Mouse (Mus musculus): ENCODE results near the gene AC131692.1. TPM values are rescaled to one million over a fixed set of nuclear protein-coding genes. Genes with fewer than 3 reads are reported as not detected.
A peak's percentile ranks its signal among the peaks of the same experiment; 100 is the strongest.

Gene AC131692.1
- total RNA-seq (2021), result not detected

- no peak for DNase-seq (ENCODE audit: low spot score)
- intact Hi-C loops (cut with DNase I), result no loop called here
Observed at GRCm38 (mm10) chr19:6094119-6094518, at the start of gene AC131692.1. AC131692.1 (plus strand) TSS chr19:6094419.

- DNase-seq (ENCODE audit: low spot score), result no peak
Observed at GRCm38 (mm10) chr19:6045366-6046293, 48.6 kb upstream of the AC131692.1 start.

GRCm38 (mm10) chr19:6046294-6047153 lies 47.7 kb upstream of the AC131692.1 start, which contains the start of gene Syvn1:
Syvn1 (plus strand) TSS chr19:6046576.
- intact Hi-C loops (cut with DNase I), result loop anchor here (5.0 kb wide), 1 partner anchor 71 kb away; the partner anchor contains the start of gene Sac3d1
- DNase-seq (ENCODE audit: low spot score), result peak; percentile 86

More at GRCm38 (mm10) chr19:6045366-6046293, 48.6 kb upstream of the AC131692.1 start:
- intact Hi-C loops (cut with DNase I), result loop anchor here (2.0 to 5.0 kb wide), 2 partner anchors 27 to 72 kb away; partner anchors contain the start of gene Sac3d1

GRCm38 (mm10) chr19:6047154-6047898 lies 46.9 kb upstream of the AC131692.1 start:
- intact Hi-C loops (cut with DNase I), result loop anchor here (5.0 kb wide), 1 partner anchor 70 kb away; the partner anchor contains the start of gene Sac3d1
- DNase-seq (ENCODE audit: low spot score), result no peak

GRCm38 (mm10) chr19:6047899-6048166 lies 46.4 kb upstream of the AC131692.1 start:
- intact Hi-C loops (cut with DNase I), result loop anchor here (5.0 kb wide), 1 partner anchor 69 kb away; the partner anchor contains the start of gene Sac3d1
- DNase-seq (ENCODE audit: low spot score), result no peak

GRCm38 (mm10) chr19:6048681-6049410 lies 45.4 kb upstream of the AC131692.1 start:
- DNase-seq (ENCODE audit: low spot score), result no peak
- intact Hi-C loops (cut with DNase I), result loop anchor here (5.0 kb wide), 1 partner anchor 68 kb away; the partner anchor contains the start of gene Sac3d1

GRCm38 (mm10) chr19:6052516-6052915 lies 41.7 kb upstream of the AC131692.1 start:
- intact Hi-C loops (cut with DNase I), result no loop called here
- no peak for DNase-seq (ENCODE audit: low spot score)

GRCm38 (mm10) chr19:6054296-6054695 lies 39.9 kb upstream of the AC131692.1 start:
- intact Hi-C loops (cut with DNase I), result no loop called here
- DNase-seq (ENCODE audit: low spot score), result no peak

- no peak for DNase-seq (ENCODE audit: low spot score)
- intact Hi-C loops (cut with DNase I), result no loop called here
Observed at GRCm38 (mm10) chr19:6056696-6057095, 37.5 kb upstream of the AC131692.1 start.

- intact Hi-C loops (cut with DNase I), result loop anchor here (1.0 kb wide), 1 partner anchor 27 kb away; the partner anchor contains the start of genes Cdca5 and Zfpl1
- DNase-seq (ENCODE audit: low spot score), result peak; percentile 97
Observed at GRCm38 (mm10) chr19:6057313-6058096, 36.7 kb upstream of the AC131692.1 start, which contains the start of the genes Mrpl49 and Fau. Mrpl49 (minus strand) TSS chr19:6057785. Fau (plus strand) TSS chr19:6057844.

- DNase-seq (ENCODE audit: low spot score), result no peak
Observed at GRCm38 (mm10) chr19:6058513-6058912, 35.7 kb upstream of the AC131692.1 start.

GRCm38 (mm10) chr19:6058966-6059365 lies 35.3 kb upstream of the AC131692.1 start:
- DNase-seq (ENCODE audit: low spot score), result no peak
- intact Hi-C loops (cut with DNase I), result loop anchor here (1.0 kb wide), 1 partner anchor 25 kb away; the partner anchor contains the start of genes Cdca5 and Zfpl1

More at GRCm38 (mm10) chr19:6058513-6058912, 35.7 kb upstream of the AC131692.1 start:
- intact Hi-C loops (cut with DNase I), result loop anchor here (1.0 kb wide), 1 partner anchor 26 kb away; the partner anchor contains the start of genes Cdca5 and Zfpl1

- intact Hi-C loops (cut with DNase I), result no loop called here
- DNase-seq (ENCODE audit: low spot score), result peak; percentile 89
Observed at GRCm38 (mm10) chr19:6061021-6061533, 33.1 kb upstream of the AC131692.1 start, which contains the start of gene Znhit2. Znhit2 (plus strand) TSS chr19:6061192.

- no peak for DNase-seq (ENCODE audit: low spot score)
- intact Hi-C loops (cut with DNase I), result no loop called here
Observed at GRCm38 (mm10) chr19:6061641-6062302, 32.4 kb upstream of the AC131692.1 start.

GRCm38 (mm10) chr19:6062418-6062817 lies 31.8 kb upstream of the AC131692.1 start:
- intact Hi-C loops (cut with DNase I), result no loop called here
- no peak for DNase-seq (ENCODE audit: low spot score)

GRCm38 (mm10) chr19:6063081-6063480 lies 31.1 kb upstream of the AC131692.1 start:
- no peak for DNase-seq (ENCODE audit: low spot score)
- intact Hi-C loops (cut with DNase I), result no loop called here

GRCm38 (mm10) chr19:6066571-6066970 lies 27.6 kb upstream of the AC131692.1 start:
- intact Hi-C loops (cut with DNase I), result no loop called here
- DNase-seq (ENCODE audit: low spot score), result no peak
